Mouse (Mus musculus) mesoderm, embryonic 11.5 days (tissue): ENCODE data around the gene Sowahd.
A peak's percentile ranks its signal among the peaks of the same experiment; 100 is the strongest.

Source experiments
- DNase-seq: peaks from one replicate; pipeline ENCODE4 v3.0.0-alpha.2; 2012; ENCODE audit warnings: low read depth, low spot score

Sowahd gene

DNA sequence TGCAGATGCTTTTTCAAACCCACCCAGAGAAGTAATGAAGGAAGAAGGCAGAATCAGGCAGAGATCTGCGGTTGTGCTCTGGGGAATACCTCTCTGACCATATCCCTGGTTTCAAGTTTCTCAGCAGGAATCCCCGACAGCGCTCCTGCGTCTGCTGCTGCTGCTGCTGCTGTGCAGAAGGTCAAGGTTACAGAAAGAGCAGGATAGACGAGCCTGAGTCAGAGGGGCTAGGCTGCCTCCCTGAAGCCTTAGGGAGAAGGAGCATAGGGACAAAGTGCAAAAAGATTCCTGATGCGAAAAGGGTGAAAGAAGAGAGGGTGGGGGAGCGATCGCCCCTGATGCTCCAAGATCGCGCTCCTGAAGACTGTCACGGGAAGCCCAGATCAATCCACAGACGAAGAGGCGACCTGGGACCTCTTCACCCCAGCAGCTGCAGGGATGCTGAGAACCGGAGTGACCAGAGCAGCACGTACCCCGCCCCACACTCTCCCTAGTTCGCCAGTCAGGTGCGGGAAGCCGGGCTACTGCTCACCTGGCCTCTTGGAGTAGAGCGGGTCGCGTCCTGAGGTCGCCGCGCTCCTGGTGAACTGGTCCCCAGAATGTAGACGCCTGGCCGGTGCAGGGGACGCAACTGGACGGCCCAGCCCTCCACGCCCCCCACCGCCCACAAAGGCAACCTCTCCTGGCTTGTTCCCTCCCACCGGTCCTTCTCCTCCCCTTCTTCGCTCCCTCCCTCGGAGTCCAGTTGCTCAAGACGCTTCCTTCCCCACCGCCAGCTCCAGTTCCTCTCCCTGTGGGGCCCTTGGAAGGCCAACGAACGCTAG is at the start of gene Sowahd:
Gene Sowahd, plus strand, starts transcription at position 780 of the 824 bp plus-strand sequence.
- DNase-seq, result no peak

DNA sequence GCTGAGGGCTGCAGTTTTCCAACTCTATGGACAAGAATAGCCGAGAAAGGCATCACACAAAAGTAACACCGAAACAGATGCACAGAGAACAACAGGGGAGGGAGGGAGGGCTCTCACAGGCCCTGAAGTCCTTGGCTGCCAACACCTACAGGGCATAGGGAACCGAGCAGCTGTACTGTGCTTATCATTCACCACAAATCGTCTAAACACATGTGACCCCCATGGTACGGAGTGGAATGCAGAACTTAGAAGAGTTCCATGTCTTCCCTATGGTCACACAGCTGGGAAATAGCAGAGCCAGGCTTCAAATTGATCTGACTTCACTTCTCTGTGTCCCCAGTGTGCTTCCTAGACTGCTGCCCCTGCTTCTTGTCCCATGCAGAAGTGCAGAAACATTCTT is 34.8 kb upstream of the Sowahd start:
- DNase-seq, result no peak

DNA sequence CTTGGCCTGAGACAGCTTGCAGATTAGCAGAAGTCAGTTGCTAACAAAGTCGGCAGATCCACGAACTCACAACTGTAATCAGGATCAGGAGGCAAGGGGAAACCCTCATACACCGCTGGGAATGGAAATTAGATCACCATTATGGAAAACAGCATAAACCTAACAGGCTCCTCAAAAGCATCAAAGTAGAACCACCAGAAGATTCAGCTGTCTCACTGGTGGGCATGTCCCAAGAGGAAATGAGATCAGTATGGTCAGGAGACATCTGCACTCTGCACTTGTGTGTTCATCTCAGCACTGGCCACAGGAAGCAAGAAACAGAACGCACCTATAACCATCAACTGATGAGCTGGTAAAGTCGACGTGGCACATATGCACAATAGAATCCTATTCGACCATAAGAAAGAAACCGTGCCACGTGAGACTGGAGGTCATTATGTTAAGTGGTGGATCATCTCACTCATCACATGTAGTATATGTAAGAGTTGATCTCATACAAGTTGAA is 30.4 kb upstream of the Sowahd start:
- no peak for DNase-seq

DNA sequence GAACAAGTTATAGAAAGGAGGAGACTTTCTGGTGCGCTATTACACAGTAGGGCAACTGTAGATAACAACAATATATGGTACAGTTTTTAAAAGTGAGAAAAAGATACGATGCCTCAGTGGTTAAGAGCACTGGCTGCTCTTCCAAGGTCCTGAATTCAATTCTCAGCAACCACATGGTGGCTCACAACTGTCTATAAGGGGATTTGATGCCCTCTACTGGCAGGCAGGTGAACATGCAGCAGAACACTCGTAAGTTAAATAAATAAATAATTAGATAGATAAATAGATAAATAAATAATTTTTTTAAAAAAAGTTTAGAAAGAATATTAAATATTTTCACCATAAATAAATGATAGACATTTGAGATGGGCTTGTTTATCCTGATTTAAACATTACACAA is 29.6 kb upstream of the Sowahd start:
- peak; percentile 6 for DNase-seq

DNA sequence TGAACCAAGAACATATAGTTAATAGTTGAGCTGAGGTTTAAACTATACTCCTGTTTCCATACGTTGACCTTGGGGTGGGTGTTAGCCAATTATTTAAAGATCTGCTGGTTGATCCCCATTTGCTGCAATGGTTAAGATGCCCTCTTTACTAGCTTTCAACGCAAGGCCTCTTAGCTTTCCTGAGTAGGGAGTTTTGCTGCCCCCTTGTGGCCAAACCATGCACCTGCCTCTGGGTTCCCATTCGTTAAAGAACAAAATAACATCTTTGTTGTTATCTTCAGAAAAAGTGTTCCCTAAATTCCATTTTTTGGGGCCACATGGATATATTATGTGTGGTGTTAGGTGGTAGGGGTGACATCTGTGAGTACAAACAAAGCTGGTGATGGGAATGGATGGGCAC is 26.0 kb upstream of the Sowahd start:
- DNase-seq, result peak; percentile 55

DNA sequence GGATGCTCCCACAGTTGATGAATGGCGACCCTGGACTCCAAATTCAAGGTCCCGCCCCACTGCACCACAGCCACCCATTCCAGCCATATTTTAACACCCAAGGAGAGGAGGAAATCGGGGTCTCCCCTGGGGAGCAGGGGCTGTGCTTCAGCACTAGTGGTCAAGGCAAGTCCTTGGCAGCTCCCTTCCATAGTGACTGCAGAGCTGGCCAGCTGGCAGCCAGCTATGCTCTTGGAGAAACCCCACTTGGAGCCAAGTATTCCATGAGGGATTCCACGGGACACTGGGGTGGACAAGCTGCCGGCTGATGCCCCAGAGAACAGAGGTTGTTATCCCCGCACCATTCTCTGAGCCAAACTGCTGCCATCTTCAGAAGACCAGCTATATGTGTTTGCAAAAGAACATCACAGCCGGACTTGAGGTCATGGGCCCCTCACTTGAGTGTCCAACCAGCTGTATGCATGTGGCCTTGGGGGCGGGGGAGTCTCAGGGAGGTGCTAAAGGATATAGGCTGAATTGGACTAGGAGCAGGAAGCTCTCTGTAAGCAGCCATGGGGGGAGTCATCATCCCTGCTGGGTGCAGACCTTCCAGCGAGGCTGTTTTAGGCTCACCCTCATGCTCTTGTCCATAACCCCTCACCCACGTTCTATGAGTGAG is 24.9 kb upstream of the Sowahd start:
- no peak for DNase-seq

DNA sequence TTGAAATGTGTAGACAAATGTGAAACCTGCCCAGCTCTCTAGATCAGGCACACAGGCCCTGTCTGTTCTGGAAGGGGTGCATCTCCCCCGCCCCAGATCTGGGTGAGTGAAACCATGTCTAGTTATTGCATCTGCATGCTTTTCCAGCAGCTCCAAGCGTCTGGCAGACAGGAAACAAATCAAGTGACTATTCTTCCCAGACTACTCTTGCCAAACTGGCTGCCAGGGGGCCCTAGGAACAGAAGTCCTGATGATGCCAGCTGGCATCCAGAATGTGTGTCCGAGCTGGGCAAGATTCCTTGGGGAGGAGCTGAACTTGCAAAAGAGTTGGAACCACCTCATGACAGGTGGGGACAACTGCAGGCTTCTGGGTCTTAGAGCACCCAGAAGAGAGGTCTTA is 20.3 kb upstream of the Sowahd start:
- no peak for DNase-seq

DNA sequence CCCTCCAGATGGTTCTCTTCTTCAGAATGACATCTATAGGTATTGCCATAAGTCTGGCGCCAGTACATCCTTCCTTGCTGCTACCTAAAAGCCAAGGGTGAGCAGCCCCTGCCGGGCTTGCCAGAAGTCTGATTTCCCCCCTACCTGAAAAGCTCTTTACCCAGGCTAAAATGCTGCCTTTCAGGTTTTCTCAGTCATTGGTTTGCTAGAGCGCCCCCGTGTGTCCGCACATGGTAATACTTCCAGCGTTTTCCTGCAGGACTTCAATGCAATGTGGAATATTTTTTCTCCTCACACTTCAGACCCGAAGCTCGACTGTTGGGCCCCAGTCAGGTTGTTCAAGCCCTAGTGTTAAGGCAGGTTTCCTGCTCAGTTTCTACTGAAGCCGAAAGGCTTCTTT is 5.9 kb upstream of the Sowahd start:
- DNase-seq, result peak; percentile 52

DNA sequence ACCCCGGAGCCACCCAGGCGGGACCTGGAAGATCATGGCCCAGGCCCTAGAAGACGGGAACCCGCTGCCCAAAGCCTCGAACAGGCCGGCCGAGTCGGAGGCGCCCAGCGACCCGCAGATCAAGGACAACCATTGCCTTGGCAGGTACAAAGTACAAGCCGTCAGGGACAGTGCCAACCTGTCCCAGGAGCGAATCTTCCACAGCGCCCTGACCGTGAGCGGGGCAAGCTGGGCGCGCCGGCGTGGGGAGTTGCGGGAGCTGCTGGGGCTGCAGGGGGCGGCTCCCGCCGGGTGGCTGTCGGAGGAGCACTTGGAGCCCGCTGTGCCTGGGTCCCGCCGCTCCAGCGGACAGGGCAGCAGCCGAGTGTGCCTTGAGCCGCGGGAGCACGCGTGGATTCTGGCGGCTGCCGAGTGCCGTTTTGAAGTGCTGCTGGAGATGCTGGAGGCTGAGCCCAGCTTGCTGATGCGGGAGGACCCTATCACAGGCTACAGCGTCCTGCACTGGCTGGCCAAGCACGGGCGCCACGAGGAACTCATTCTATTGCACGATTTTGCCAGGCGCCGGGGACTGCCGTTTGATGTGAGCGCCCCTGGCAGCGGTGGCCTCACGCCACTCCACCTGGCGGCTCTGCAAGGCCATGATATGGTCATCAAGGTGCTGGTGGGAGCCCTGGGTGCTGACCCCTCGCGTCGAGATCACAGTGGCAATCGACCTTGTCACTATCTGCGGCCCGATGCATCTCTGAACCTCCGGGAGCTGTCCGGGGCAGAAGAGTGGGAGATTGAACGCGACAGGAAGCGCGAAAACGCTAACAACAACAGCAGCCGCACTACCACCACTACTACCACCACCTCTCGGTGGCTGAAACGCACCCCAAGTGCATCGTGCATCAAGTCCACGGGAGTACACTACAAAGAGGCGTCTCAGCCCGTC is 512 bp downstream of the Sowahd start:
- no peak for DNase-seq

DNA sequence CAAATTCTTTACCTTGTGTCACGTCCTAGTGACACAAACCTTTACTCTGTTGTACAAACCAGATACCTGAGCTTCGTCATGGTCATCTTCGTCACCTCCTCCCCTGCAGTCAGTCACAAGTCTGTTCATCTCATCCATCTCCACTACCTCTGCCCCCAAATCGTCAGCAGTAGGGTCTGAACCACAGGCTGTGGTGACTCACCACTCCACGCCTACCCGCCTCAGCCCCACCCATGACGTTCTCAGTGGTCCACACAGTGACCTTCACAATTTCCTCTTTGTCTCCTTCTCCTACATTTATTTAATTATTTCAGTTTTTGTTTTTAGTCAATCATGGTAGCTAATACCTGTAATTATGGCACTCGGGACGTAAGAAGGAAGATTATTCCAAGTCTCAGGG is 15.3 kb downstream of the Sowahd start:
- DNase-seq, result no peak

DNA sequence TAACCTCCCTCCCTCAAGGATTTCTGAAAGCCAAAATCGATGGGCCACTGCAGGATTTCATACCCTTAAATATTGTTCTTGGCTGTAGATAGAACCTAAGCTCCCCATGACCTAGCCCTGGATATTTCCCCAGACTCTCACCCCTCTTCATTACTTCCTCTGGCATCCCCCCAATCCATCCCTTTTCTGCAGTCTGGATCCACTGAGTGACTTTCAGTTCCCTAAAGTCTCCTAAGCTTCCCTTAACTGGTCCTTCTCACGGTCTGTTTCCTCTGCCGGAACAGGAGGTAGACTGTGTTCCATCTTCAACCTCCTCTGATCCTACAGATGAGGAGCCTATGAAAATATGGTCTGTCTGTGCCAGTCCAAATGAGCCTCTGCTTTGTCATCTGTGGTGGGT is 18.7 kb downstream of the Sowahd start:
- no peak for DNase-seq

DNA sequence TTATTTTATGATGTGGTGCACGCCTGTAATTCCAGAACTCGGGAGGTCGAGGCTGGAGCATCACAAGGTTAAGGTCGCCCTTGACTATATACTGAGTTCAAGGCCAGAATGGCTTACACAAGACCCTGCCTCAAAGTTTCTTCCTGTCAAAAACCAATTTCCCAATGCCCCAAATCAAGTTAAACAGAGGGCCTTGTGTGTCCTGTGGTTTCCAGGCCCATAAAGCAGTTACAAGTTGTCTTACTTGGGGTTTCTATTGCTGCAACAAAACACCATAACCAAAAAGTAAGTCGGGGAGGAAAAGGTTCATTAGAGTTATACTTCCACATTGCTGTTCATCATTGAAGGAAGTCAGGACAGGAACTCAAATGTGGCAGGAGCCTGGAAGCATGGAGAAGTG is 20.1 kb downstream of the Sowahd start:
- DNase-seq, result no peak

DNA sequence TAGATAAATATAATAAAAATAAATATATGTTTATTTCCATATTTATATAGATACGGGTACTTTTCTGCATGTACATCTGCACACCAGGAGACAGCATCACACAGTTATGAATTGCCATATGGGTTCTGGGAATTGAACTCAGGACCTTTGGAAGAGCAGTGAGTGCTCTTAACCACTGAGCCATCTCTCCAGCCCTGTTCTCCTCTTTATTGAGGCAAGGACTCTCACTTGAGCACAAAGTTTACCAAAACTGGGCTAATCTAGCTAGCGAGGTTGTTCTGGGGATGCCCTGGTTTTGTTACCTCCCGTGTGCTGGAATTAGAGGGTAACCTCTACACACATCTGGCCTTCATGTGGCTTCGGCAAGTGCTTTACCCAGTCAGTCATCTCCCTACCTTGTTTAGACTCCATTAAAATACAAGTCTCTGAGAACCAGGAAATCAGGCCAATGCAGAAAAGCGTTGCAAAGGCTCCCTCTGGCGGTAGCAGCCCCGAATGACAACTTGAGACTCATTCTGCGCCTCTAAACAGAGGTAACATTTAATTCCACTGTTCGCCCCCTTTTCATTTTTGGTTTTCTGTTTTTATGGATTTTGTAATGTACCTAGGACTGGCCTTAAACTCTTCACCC is 25.7 kb downstream of the Sowahd start:
- DNase-seq, result peak; percentile 54

DNA sequence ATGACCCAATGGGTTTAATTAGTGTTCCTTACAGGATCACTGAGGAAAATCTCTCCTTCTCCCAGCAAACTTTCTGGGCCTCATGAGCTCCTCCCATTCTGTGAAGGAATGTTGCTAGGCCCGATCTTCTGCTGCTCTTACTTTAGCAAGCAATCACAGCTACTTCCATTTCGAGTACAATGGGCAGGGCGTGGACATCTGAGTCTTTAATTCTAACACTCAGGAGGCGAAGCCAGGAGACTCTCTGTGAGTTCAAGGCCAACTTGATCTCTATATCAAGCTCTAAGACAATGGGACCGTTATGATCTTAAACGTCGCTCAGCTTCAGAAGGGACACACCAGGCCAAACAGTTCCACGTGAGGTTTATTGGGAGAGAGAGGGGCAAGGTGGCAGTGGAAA is 28.0 kb downstream of the Sowahd start:
- DNase-seq, result no peak

DNA sequence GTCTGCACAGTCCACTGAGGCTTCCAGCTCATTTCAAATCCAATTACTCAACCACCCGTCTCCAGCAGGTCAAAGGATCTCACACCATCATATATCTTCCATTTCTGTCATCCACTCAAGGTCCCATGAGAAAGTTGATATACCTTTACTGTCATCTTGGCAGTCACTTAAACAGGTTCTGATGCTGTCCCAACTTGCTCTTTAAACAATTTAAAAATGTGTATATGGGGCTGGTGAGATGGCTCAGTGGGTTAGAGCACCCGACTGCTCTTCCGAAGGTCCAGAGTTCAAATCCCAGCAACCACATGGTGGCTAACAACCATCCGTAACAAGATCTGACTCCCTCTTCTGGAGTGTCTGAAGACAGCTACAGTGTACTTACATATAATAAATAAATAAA is 31.7 kb downstream of the Sowahd start:
- peak; percentile 11 for DNase-seq

DNA sequence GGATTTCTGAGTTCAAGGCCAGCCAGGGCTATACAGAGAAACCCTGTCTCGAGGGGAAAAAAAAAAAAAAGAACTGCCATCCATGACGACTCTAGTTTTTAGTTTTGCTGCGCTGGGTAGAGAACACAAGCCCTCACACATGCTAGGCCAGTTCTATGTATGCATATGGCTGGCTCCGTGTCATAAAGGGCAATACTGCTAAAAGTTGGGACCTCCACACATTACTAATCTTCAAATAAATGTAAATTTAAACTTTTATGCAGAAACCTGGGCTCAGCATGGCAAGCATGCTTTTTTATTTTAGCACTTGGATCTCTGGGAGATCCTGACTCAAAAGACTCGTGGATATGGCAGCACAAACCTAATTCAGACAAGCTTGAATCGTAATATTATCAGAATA is 32.5 kb downstream of the Sowahd start:
- no peak for DNase-seq

DNA sequence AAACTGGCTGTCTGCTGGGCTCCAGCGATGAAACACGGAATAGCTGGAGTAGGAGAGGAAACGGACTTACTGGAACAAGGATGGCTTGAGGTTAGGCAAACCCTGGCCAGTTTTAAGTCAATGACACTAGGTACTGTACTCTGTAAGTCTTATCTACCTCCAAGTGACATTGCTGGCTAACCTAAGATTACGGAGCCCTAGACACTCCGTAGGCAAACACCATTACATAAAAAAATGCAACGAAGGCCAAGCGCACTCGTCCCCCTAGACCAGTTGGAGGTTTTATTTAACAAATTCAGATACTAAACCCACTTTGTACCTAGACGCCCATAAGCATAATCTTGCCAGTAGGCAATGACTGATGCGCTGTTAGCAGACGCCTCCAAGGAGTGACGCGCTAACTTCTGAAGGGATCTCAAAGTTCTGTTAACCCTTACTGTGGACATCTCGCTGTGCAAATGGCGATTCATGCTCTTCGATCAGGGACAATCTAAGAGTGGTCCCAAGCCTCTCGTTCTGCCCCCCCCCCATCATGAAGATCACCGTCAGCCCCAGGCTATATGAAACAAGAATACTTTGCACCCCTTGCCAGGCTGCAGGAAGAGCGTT is 35.8 kb downstream of the Sowahd start:
- peak; percentile 25 for DNase-seq

DNA sequence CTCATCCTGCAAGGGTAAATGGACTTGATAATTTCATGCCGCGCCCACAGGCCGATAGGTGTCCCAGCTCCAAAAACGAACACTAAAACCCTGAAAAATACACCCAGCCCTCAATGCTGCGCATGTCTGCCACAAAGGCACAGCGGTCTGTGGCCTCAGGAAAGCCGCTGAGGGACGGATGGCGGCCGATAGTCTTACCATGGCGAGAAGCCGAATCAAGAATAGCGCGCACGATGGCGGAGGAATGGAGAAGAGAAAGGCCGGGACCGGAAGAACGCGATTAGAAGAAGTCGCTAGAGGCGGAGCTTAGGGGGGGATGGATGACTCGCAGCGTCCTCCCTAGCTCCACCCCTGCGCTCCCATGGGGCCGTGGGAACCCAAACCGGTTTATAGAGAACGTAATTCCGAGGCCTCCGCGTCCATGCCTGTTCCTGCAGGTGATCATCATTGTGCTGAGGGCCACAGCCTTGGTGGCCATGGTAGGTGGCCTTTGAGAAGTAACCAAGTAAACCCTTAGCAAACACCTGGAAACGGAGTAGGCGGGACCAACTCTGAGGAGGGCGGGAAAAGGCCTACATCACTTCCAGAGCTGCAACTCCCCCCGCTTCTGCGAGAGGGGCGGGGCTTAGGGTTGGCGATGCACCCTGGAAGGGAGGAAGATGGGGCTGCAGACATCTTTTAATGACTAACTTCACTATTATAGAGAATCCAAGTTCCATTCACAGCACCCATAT is 36.4 kb downstream of the Sowahd start, which contains the start of gene Rpl39:
Gene Rpl39, minus strand, starts transcription at position 476 of the 734 bp plus-strand sequence.
- peak; percentile 88 for DNase-seq

DNA sequence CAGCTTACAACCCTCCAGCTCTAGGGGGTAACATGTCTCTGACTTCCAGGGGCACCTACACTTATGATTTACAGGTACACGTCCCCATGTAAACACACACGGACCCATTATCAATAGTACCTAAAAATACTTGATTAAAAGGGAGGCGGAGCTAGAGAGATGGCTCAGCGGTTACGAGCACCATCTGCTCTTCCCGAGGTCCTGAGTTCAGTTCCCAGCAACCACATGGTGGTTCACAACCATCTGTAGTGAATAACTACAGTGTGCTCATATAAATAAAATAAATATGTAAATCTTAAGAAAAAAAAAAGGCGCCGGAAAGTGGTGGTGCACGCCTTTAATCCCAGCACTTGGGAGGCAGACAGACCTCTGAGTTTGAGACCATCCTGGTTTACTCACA is 37.0 kb downstream of the Sowahd start:
- DNase-seq, result no peak

DNA sequence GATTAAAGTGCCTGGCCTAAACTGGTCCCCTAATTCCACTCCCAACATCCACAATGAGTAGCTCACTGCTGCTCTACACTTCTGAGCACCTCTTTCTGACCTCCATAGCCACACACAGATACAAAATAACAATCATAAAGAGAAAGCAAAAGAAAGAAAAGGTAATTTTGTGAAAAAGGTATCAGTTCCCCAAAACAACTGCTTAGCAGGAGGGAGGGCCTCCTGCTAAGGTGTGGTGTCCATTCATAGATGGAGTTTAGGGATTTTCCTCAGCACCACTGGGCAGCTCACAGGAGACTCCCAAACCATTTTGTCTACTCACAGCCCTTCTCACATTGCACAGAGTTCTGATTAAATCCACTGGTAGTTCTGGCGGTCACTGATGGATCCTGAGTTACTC is 40.1 kb downstream of the Sowahd start:
- DNase-seq, result no peak
